Mouse (Mus musculus) thymus, adult 2 months (tissue): ENCODE data around the gene Rap1b.

Source experiments
- CTCF ChIP-seq: fragments of 200-500 bp; IDR thresholded peaks from 2 replicates; pipeline ENCODE4 v1.5.1; 2012; ENCODE audit warnings: mild to moderate bottlenecking, control low read depth, low read length, moderate library complexity, borderline replicate concordance; ENCODE audit not compliant: control insufficient read depth, poor library complexity, insufficient read depth; ENCODE audit errors: extremely low read depth
- POLR2A ChIP-seq: fragments of 200-500 bp; IDR thresholded peaks from 2 replicates; pipeline ENCODE4 v1.6.1; 2012; ENCODE audit warnings: mild to moderate bottlenecking, low read length, control low read depth, moderate library complexity; ENCODE audit not compliant: control insufficient read depth, poor library complexity, insufficient read depth; ENCODE audit errors: extremely low read depth

DNA sequence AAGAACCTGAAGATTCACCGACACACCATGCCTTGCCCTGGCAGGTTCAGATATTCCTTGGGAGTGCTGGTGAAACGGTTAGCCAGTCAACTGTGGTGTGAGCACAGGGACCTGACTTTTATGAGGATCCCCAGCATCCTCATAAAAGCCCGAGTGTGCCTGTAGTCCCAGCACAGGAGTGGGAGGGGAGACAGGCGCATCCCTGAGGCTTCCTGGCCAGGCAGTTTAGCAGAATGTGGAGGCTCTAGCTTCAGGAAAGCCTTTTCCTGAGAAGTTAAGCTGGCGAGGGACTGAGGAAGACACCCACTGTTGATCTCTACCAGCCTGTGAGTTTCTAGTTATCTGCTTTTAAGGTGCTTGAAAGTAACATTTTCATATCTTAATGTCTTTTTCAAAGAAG is 10.4 kb downstream of the Rap1b start:
- no peak for TF ChIP-seq CTCF
- no peak for TF ChIP-seq POLR2A
